Mouse (Mus musculus): ENCODE measurements around the gene Taok3.

DNA sequence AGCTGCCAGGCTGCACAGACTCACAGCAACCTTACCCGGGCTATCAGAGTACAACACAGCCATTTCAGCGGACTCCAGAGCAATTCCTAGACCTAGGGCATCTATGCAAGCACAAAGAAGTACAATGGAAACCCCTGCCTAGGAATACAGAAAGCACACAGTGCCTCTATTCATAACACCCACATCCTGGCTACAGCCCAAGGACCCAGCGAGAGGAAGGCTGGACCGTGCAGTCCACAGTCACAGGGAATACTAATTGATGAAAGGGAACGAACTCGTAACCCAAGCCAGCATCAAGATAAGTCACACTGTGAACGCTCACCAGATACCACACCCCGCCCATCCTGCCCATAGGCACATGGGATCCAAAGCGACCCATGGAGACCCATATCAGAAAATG, 164.1 kb downstream of the Taok3 start:
- no peak for TF ChIP-seq POLR2A (IDR thresholded peaks at IDR 0.05; ENCODE audit: low read depth, low read length)
- no peak for TF ChIP-seq CTCF (IDR thresholded peaks at IDR 0.05; ENCODE audit: borderline replicate concordance, insufficient read depth, low read length)
